28 mouse cellular contexts compared by ENCODE assay signal in the genomic region with DNA sequence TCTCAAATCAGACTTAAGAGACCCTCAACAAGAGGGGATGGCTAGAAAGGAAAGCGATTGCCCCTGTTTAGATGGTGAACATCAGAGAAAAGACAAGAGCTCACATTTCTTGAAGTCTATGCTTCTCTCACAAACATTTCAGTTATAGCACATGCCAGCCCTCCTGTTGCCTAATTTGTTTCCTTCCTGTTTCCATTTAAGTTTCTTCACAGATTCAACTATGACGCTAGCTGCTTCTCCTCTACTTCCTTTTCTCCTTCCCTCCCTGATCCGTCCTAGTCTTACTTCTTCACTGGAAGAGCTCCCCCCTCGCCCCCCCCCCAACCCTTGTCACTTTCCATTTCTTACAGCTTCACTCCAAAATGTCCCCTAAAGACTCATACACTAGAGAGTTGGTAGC.
DNase-seq lines count a peak whose midpoint lies in the region; ATAC-seq and TF ChIP-seq lines count a peak whose summit lies in the region.
"Had no signal": no experiment of that assay in that cellular context is flagged by ENCODE, and none has a peak within 500 bp of the region (broad histone marks: within the 10 kb centered on the region; RNA-seq: fewer than 3 reads in every experiment).

No protein-coding gene starts in this region.

- no peak overlapping the region for H3K9ac ChIP-seq in liver, adult 2 months (ENCODE audit: low read depth, low read length)
- H3K9ac ChIP-seq in forebrain, embryonic 15.5 days (replicated peaks) = no peak overlapping the region
- H3K9ac ChIP-seq: forebrain, postnatal 0 days; heart, embryonic 12.5 days; hindbrain, embryonic 14.5 days; kidney, embryonic 15.5 days; midbrain, embryonic 12.5 days; neural tube, embryonic 13.5 days; stomach, embryonic 15.5 days had no signal

- 90% methylated on average over 4 of the region's 4 CpGs for WGBS in liver, adult 2 months
- WGBS in forebrain, embryonic 15.5 days = 89% methylated on average over 4 of the region's 4 CpGs
- 82% methylated on average over 4 of the region's 4 CpGs for WGBS in embryonic facial prominence, embryonic 10.5 days

- H3K9me3 ChIP-seq in forebrain, embryonic 15.5 days = no peaks in the 10 kb centered on the region
- H3K9me3 ChIP-seq in embryonic facial prominence, embryonic 10.5 days = peaks cover 4% of the 10 kb centered on the region; the same call in 1 of the 2 replicates
- H3K9me3 ChIP-seq: heart, embryonic 12.5 days; kidney, embryonic 15.5 days; midbrain, embryonic 12.5 days; stomach, embryonic 15.5 days had no signal

- no peaks in the 10 kb centered on the region for H3K27me3 ChIP-seq in liver, adult 2 months (ENCODE audit: control insufficient read depth, insufficient read depth, low read length)
- H3K27me3 ChIP-seq in forebrain, embryonic 15.5 days = no peaks in the 10 kb centered on the region
- no peaks in the 10 kb centered on the region for H3K27me3 ChIP-seq in embryonic facial prominence, embryonic 10.5 days (replicated peaks; ENCODE audit: low read depth, poor library complexity, severe bottlenecking)
- H3K27me3 ChIP-seq: heart, embryonic 12.5 days; kidney, embryonic 15.5 days; midbrain, embryonic 12.5 days; neural tube, embryonic 13.5 days; Patski; stomach, embryonic 15.5 days had no signal

- no peak for TF ChIP-seq POLR2A in liver, adult 2 months (IDR thresholded peaks at IDR 0.05; ENCODE audit: extremely low read depth, insufficient read depth, low read length)
- no peak for TF ChIP-seq POLR2A in bone marrow macrophage, adult 2 months (IDR thresholded peaks at IDR 0.05; ENCODE audit: borderline replicate concordance, low read depth, low read length)

- no peaks in the 10 kb centered on the region for H3K36me3 ChIP-seq in liver, adult 2 months (ENCODE audit: control insufficient read depth, insufficient read depth, low read length)
- no peaks in the 10 kb centered on the region for H3K36me3 ChIP-seq in forebrain, embryonic 15.5 days
- H3K36me3 ChIP-seq in embryonic facial prominence, embryonic 10.5 days (replicated peaks) = no peaks in the 10 kb centered on the region
- H3K36me3 ChIP-seq: heart, embryonic 12.5 days; kidney, embryonic 15.5 days; midbrain, embryonic 12.5 days; neural tube, embryonic 13.5 days; stomach, embryonic 15.5 days had no signal

- no peak overlapping the region for H3K4me3 ChIP-seq in liver, adult 2 months (ENCODE audit: insufficient read depth, low read depth, low read length)
- no peak overlapping the region for H3K4me3 ChIP-seq in bone marrow macrophage, adult 2 months (ENCODE audit: insufficient read depth, low read length)
- no peak overlapping the region for H3K4me3 ChIP-seq in forebrain, embryonic 15.5 days
- no peak overlapping the region for H3K4me3 ChIP-seq in embryonic facial prominence, embryonic 10.5 days
- H3K4me3 ChIP-seq: erythroblast, embryonic 14.5 days; heart, embryonic 12.5 days; kidney, embryonic 15.5 days; layer of hippocampus, adult 2 months; midbrain, embryonic 12.5 days; neural tube, embryonic 13.5 days; stomach, embryonic 15.5 days had no signal

- H3K4me1 ChIP-seq in liver, adult 2 months (ENCODE audit: control insufficient read depth, insufficient read depth, low read length) = no peaks in the 10 kb centered on the region
- peaks cover 33% of the 10 kb centered on the region for H3K4me1 ChIP-seq in bone marrow macrophage, adult 2 months (ENCODE audit: control insufficient read depth, insufficient read depth, low read length)
- H3K4me1 ChIP-seq in forebrain, embryonic 15.5 days = no peaks in the 10 kb centered on the region
- peaks cover 6% of the 10 kb centered on the region; the same call in 1 of the 2 replicates for H3K4me1 ChIP-seq in embryonic facial prominence, embryonic 10.5 days
- H3K4me1 ChIP-seq: heart, embryonic 12.5 days; midbrain, embryonic 12.5 days; neural tube, embryonic 13.5 days; stomach, embryonic 15.5 days had no signal

- H3K4me2 ChIP-seq in forebrain, embryonic 15.5 days (replicated peaks) = no peak overlapping the region
- H3K4me2 ChIP-seq: heart, embryonic 12.5 days; hindbrain, embryonic 14.5 days; kidney, embryonic 15.5 days; midbrain, embryonic 12.5 days; neural tube, embryonic 13.5 days; stomach, embryonic 15.5 days had no signal

- DNase-seq in liver, adult 2 months (ENCODE audit: extremely low read depth, low read depth, low spot score) = peak; percentile 39
- no peak for DNase-seq in liver
- DNase-seq in gastrocnemius, adult 8-10 months (ENCODE audit: low spot score in 2 of 2) = no peak
- no peak for DNase-seq in embryonic facial prominence, embryonic 10.5 days (ENCODE audit: low spot score)
- DNase-seq: cerebellum, adult 8-10 months; forebrain, postnatal 0 days; gastrocnemius, postnatal 14 days; heart, adult 18-20 months; heart, postnatal 4 days; kidney, adult 11 months; kidney, postnatal 36 days; left cerebral cortex, postnatal 4 days; lung, postnatal 10 days; retina, postnatal 1 day; right cerebral cortex, postnatal 14 days had no signal

- TF ChIP-seq CTCF in liver, adult 2 months (IDR thresholded peaks at IDR 0.05; ENCODE audit: low read depth, low read length) = no peak
- TF ChIP-seq CTCF in bone marrow macrophage, adult 2 months (IDR thresholded peaks at IDR 0.05; ENCODE audit: low read depth, low read length) = no peak

- no peaks in the 10 kb centered on the region for H3K79me2 ChIP-seq in liver, adult 2 months (ENCODE audit: control insufficient read depth, insufficient read depth, low read length)

- H3K27ac ChIP-seq in liver, adult 2 months (replicated peaks; ENCODE audit: insufficient read depth, low read depth, low read length) = no peak overlapping the region
- H3K27ac ChIP-seq in bone marrow macrophage, adult 2 months (ENCODE audit: insufficient read depth, low read depth, low read length) = peak overlapping the region; percentile 96
- H3K27ac ChIP-seq in forebrain, embryonic 15.5 days (replicated peaks) = no peak overlapping the region
- no peak overlapping the region for H3K27ac ChIP-seq in embryonic facial prominence, embryonic 10.5 days (replicated peaks)
- H3K27ac ChIP-seq: hindbrain, embryonic 14.5 days; kidney, embryonic 15.5 days; layer of hippocampus, adult 2 months; midbrain, embryonic 12.5 days; neural tube, embryonic 13.5 days; stomach, embryonic 15.5 days had no signal

- ATAC-seq in inflammation-experienced regulatory T-cells, adult 6 months = peak; percentile 34
- peak; percentile 82 for ATAC-seq in neutrophil, adult 5-6 weeks (ENCODE audit: extremely low read depth, insufficient number of reproducible peaks, low FRiP score, poor library complexity, severe bottlenecking)
- ATAC-seq in forebrain, embryonic 15.5 days (replicated peaks) = no peak
- ATAC-seq: forebrain, postnatal 0 days; Patski had no signal
